Mouse (Mus musculus): ENCODE results near the gene Map2k5.

Gene Map2k5

GRCm38 (mm10) chr9:63346029-63346428, 31.7 kb downstream of the Map2k5 start:
- in situ Hi-C loops (cut with MboI, MseI), result no loop called here

DNA sequence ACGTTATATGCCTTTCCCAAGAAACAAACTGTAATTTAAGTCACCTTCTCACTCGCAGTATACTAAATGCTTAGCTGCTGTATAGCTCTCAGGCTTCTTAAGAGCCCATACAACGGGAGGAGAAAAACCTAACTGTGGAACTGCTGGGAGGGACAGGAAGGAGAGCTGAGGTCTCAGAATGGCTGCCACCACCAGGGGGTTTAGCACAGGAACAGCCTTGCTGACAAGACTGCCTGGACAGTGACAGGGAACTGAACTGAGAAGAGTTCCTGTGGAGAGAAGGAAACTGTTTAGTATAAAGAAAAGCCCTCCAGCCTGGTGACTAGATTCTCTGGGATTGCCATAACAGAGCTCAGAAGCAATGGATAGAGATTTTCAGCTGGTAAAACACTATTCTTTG, 35.9 kb downstream of the Map2k5 start:
- in situ Hi-C loops (cut with MboI, MseI), result no loop called here

DNA sequence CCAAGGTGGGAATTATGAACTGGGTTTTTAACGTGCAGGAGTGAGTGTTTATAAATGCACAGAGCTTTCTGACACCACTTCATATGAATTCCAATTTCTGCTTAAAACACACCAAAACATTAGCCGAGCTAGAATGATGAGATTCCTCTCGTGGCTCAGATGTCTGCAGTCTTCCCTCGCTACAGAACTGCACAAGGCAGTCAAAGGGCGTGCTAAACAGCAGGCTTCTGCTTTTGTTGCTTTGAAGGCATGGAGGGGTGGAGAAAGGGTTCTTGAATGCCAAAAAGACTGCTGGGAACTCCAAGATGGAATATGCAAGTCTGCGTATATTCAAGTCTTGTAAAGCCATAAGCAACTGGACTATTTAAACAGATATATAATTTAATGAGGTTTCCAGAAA, 38.4 kb downstream of the Map2k5 start:
- in situ Hi-C loops (cut with MboI, MseI), result loop anchor here in 1 of 2 experiments (10.0 kb wide), 1 partner anchor 204 kb away; no protein-coding TSS in a partner anchor

GRCm38 (mm10) chr9:63338716-63339115, 39.0 kb downstream of the Map2k5 start:
- in situ Hi-C loops (cut with MboI, MseI), result loop anchor here in 1 of 2 experiments (10.0 kb wide), 1 partner anchor 204 kb away; no protein-coding TSS in a partner anchor

DNA sequence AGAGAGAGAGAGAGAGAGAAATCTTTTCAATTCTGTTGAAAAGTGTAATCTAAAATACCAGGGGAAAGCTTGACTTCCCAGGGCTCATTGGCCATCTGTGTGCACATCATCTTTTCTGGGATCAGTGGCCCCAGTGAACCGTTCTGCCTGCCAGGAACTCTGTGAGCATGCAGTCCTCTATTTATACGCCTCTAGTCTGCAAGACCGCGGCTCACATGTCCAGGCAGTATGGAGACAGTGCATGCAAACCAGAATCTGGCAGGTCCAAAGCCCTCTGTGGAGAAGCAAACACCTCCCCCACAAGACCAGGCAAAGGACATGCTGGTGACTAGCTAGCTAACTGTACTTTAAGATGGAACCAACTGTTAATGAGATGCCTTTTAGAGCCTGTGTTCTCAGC, 41.9 kb downstream of the Map2k5 start:
- in situ Hi-C loops (cut with MboI, MseI), result loop anchor here in 1 of 2 experiments (10.0 kb wide), 1 partner anchor 201 kb away; no protein-coding TSS in a partner anchor

- in situ Hi-C loops (cut with MboI, MseI), result loop anchor here in 1 of 2 experiments (10.0 kb wide), 1 partner anchor 198 kb away; no protein-coding TSS in a partner anchor
Measured at GRCm38 (mm10) chr9:63333074-63333473, 44.6 kb downstream of the Map2k5 start.

DNA sequence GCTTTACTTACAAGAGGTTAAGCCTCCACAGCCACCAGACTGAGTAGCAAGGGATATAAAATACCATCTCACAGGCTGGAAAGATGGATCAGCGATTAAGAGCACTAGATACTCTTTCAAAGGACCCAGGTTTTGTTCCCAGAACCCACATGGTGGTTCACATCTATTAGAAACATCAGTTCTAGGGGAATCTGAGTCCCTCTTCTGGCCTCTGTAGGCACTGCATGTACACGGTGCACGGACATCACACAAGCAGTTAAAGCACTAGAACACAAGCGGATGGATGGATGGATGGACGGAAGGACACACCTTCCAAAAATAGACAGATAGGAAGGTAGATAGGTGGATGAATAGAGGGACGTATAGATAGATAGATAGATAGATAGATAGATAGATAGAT, 46.5 kb downstream of the Map2k5 start:
- in situ Hi-C loops (cut with MboI, MseI), result loop anchor here in 1 of 2 experiments (10.0 kb wide), 1 partner anchor 196 kb away; no protein-coding TSS in a partner anchor

- in situ Hi-C loops (cut with MboI, MseI), result no loop called here
Measured at GRCm38 (mm10) chr9:63328958-63329685, 48.6 kb downstream of the Map2k5 start.

- in situ Hi-C loops (cut with MboI, MseI), result no loop called here
Measured at GRCm38 (mm10) chr9:63315231-63315630, 62.5 kb downstream of the Map2k5 start.

DNA sequence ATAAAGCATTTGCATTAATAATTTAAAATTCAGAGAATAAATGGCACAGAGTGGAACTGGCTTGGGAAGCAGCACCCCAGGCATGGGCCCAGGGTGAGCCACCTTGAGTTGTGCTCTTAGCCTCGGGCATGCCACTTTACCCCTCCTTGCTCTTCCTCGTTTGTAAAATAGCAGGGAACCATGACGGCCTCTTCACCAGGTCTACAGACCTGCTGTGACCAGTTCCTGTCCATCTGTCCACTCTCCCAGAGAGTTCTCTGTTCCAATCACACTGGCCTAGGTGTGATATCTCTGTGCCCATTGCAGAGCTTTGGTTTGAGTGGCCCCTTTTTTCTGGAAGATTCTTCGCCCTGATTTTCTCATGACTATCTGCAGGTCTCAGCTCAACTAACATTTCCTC, 63.6 kb downstream of the Map2k5 start:
- in situ Hi-C loops (cut with MboI, MseI), result no loop called here

DNA sequence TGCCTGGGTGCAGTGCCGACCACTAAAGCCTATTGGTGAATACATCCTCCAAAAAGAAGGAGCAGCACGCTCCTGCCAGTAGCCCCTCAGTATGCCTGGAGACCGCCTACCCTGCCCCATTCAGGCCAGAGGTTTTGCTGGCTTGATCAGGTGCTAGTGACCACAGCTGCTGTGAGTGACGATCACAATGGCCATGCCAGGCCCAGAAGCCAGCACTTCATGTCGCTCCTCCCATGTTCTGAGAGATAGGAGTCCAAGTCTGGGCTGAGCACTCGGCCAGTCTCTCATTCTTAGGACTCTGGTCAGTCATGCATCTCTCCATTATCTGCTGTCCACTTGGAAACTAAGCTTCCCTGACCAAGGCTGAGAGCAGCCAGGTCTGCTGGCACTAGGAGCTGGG, 67.7 kb downstream of the Map2k5 start:
- in situ Hi-C loops (cut with MboI, MseI), result no loop called here

- in situ Hi-C loops (cut with MboI, MseI), result no loop called here
Measured at GRCm38 (mm10) chr9:63309008-63309407, 68.7 kb downstream of the Map2k5 start.

DNA sequence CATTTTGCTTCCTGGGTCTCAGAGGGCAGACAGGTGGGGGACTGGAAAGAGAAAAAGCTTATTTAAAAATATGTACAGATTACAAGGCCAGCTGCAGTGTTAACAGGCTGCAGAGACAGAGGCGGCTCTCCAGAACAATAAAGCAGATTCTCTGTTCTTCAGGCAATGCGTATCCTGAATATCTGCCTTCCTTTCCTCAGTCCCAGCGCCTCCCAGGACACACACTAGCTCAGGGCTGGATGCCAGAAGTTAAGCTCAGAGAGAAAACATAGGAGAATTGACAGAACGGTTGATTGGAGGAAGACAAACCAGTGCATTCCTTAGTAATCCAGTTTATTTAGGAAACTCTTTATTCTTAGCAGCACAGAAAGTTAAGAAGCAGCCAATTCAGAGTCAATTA, 69.3 kb downstream of the Map2k5 start:
- in situ Hi-C loops (cut with MboI, MseI), result no loop called here

GRCm38 (mm10) chr9:63302511-63302910, 75.2 kb downstream of the Map2k5 start:
- in situ Hi-C loops (cut with MboI, MseI), result no loop called here

GRCm38 (mm10) chr9:63298656-63299055, 79.0 kb downstream of the Map2k5 start:
- in situ Hi-C loops (cut with MboI, MseI), result no loop called here

GRCm38 (mm10) chr9:63295551-63295958, 82.1 kb downstream of the Map2k5 start:
- in situ Hi-C loops (cut with MboI, MseI), result no loop called here

GRCm38 (mm10) chr9:63294846-63295245, 82.9 kb downstream of the Map2k5 start:
- in situ Hi-C loops (cut with MboI, MseI), result no loop called here

- in situ Hi-C loops (cut with MboI, MseI), result no loop called here
Measured at GRCm38 (mm10) chr9:63293781-63294480, 83.8 kb downstream of the Map2k5 start.

- in situ Hi-C loops (cut with MboI, MseI), result no loop called here
Measured at GRCm38 (mm10) chr9:63288676-63289075, 89.0 kb downstream of the Map2k5 start.

GRCm38 (mm10) chr9:63284392-63284791, 93.3 kb downstream of the Map2k5 start:
- in situ Hi-C loops (cut with MboI, MseI), result no loop called here

- in situ Hi-C loops (cut with MboI, MseI), result no loop called here
Measured at GRCm38 (mm10) chr9:63281996-63282395, 95.7 kb downstream of the Map2k5 start.

DNA sequence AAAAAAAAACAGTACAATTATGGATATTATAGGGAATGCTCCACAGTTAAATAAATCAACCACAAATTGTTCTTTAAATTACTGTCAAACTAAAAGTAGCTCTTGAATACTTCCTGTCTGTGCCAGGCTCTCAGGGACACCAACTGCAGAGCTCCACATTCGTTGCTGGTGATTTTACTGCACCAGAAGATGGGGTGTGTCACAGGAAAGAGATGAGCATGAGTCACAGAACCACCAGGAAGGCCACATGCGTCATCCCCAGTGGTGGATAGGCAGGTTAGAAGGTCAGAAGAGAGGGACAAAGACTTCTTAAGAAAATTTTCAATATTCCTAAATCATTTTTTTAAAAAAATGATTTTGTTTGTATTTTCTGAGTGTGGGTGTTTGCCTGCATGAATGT, 96.6 kb downstream of the Map2k5 start:
- in situ Hi-C loops (cut with MboI, MseI), result no loop called here

DNA sequence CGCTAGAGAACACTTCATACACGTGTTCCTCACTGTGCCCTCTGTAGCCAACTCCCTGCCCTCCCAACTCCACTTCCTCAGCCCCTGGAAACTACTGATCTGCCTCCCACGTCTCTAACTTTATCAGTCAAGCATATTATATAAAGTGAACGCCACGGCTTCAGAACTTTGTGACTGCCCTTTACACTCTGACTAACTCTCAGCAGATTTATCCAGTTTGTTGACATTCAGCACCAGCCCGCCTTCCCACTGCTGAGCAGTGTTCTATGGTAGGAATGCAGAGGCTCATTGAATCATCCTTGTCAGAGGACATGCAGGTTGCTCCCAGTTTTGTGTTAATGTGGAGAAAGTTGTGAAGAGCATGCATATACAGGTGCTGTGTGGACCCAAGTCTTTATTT, 103.9 kb downstream of the Map2k5 start:
- in situ Hi-C loops (cut with MboI, MseI), result no loop called here
